Mouse (Mus musculus): Measurements from ENCODE around the gene Xlr3a. TPM values are rescaled to one million over a fixed set of nuclear protein-coding genes. Genes with fewer than 3 reads are reported as not detected.
"Not testable (repeated sequence)": the region's sequence is repeated elsewhere in the genome, so short reads cannot be mapped to it uniquely, and the experiment has no call there.

The Xlr3a gene
- polyA plus RNA-seq (2014; fragmentation: Nextera tagmentation; extraction: Ambion mirVana) = 3.5 and 5.0 TPM in 2 replicates

DNA sequence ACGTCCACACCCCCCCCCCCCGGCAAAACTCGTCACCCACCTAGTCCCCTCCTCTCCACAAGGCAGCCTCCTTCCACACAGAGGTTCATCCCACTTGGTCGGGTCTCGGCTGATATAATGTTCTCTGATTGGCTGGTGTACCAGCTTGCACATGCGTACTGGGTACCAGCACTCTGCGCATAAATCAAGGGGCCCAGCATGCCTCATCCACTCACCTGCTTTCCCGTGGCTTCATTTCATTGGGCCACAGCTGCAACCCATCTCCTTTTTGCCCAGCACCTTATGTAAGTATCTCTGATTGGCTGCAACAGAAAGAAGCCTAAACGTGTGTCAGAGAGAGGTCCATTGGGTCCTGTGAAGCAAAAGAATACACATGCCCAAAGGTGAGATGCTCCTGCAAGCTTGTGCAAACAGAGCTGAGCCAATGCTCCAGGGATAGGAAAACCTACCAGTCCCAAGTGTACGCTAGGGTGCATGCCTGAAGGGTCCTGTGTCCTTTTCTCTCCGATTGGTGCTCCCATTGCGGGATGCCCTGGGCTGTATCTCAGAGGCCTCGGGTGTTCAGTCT lies at the start of gene Xlr3a:
Gene Xlr3a (minus strand): TSS at position 155 of the 568 bp plus-strand sequence.
- not testable (repeated sequence) for DNase-seq (ENCODE audit: low spot score); H3K9me3 ChIP-seq (replicated peaks; ENCODE audit: control insufficient read depth, low read length)

DNA sequence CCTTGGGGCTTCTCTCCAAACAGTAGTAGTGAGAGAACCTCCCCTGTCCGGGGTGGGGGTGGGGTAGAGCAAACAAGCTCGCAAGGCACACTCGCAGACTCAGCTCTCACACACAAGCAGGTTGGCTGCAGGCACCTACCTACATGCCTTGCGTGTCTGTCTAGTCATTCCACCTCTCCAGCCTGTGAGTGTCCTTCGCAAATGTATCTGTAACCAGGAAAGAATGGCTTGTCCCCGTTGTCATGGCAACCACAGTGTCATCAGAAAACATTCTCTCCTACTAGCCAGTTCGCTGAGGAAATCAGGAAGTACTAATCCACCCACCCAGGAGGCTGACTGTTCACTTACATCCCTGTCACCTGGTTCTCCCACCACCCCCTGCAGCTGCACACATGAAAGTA lies 46.3 kb upstream of the Xlr3a start:
- H3K27ac ChIP-seq (replicated peaks; ENCODE audit: low read depth, low read length); H3K4me1 ChIP-seq (ENCODE audit: control insufficient read depth, insufficient read depth, low read length); H3K9ac ChIP-seq (replicated peaks; ENCODE audit: low read length); H3K4me3 ChIP-seq (ENCODE audit: low read depth, low read length); DNase-seq (ENCODE audit: low spot score); H3K9me3 ChIP-seq (replicated peaks; ENCODE audit: control insufficient read depth, low read length); H3K36me3 ChIP-seq (replicated peaks; ENCODE audit: control insufficient read depth, insufficient read depth, low read depth, low read length); H3K4me2 ChIP-seq (ENCODE audit: low read depth, low read length); H3K27me3 ChIP-seq (ENCODE audit: control insufficient read depth, insufficient read depth, low read length); ATAC-seq (replicated peaks; ENCODE audit: insufficient number of reproducible peaks, low FRiP score, low TSS enrichment, low read depth): not testable (repeated sequence)
- WGBS = no CpG with 5 or more reads among the region's 7 CpGs

More for the DNA sequence above, at the start of gene Xlr3a:
- not testable (repeated sequence) for H3K27ac ChIP-seq (replicated peaks; ENCODE audit: low read depth, low read length); ATAC-seq (replicated peaks; ENCODE audit: insufficient number of reproducible peaks, low FRiP score, low TSS enrichment, low read depth); H3K27me3 ChIP-seq (ENCODE audit: control insufficient read depth, insufficient read depth, low read length); H3K4me3 ChIP-seq (ENCODE audit: low read depth, low read length); H3K36me3 ChIP-seq (replicated peaks; ENCODE audit: control insufficient read depth, insufficient read depth, low read depth, low read length); H3K9ac ChIP-seq (replicated peaks; ENCODE audit: low read length); H3K4me2 ChIP-seq (ENCODE audit: low read depth, low read length); H3K4me1 ChIP-seq (ENCODE audit: control insufficient read depth, insufficient read depth, low read length)
- 78% methylated on average over 13 of the region's 13 CpGs for WGBS

DNA sequence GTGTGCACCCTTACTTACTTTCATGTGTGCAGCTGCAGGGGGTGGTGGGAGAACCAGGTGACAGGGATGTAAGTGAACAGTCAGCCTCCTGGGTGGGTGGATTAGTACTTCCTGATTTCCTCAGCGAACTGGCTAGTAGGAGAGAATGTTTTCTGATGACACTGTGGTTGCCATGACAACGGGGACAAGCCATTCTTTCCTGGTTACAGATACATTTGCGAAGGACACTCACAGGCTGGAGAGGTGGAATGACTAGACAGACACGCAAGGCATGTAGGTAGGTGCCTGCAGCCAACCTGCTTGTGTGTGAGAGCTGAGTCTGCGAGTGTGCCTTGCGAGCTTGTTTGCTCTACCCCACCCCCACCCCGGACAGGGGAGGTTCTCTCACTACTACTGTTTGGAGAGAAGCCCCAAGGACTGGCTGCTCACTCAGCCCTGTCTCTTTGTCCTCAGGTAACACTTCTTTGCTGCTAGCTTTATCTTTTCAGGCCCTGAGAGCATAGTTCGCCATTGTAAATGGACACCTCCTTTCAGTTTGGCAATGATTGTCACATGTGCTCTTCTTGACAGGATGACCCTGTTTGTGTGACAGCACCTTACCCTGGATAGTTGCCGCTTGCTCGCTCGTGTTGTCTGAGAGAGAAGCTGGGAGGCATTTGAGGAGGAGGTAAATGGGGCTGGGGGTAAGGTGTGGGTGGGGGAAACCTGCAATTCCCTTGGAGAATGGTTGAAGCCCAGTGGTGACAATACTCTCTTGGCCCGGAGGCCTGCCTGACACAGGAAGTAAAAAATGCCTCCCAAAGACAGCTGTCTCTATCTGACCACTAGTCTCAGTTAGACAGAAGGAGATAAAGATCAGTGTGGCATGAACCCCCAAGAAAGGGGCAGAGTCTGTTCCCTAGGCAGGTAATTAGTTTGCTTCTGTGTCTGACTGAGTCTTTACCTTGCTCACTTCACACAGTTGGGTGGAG lies 26.2 kb upstream of the Xlr3a start:
- H3K4me1 ChIP-seq (ENCODE audit: control insufficient read depth, insufficient read depth, low read length); ATAC-seq (replicated peaks; ENCODE audit: insufficient number of reproducible peaks, low FRiP score, low TSS enrichment, low read depth); H3K27ac ChIP-seq (replicated peaks; ENCODE audit: low read depth, low read length); H3K4me3 ChIP-seq (ENCODE audit: low read depth, low read length); H3K4me2 ChIP-seq (ENCODE audit: low read depth, low read length); H3K36me3 ChIP-seq (replicated peaks; ENCODE audit: control insufficient read depth, insufficient read depth, low read depth, low read length); H3K9ac ChIP-seq (replicated peaks; ENCODE audit: low read length); DNase-seq (ENCODE audit: low spot score); H3K9me3 ChIP-seq (replicated peaks; ENCODE audit: control insufficient read depth, low read length); H3K27me3 ChIP-seq (ENCODE audit: control insufficient read depth, insufficient read depth, low read length): not testable (repeated sequence)
- no CpG with 5 or more reads among the region's 12 CpGs for WGBS

DNA sequence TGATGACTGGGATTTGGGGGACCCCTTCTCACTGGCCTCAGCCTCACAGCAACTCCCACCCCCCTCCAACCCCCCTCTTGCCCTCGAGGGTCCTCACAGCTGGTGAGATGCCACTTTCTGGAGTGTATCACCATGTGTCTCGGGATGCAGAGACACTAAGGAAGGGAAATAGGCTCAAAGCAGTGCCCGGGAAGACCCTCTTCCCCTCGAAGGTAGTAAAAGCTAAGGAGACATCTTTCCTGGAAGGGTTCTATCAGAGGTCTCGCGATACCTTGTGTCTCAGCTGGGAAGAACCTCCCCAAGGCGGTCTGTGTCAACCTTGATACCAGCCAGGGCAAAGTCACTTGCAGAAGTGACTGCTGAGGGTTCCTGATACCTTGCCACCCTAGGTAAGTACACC lies 19.9 kb upstream of the Xlr3a start, which contains the start of gene Gm14685:
Gene Gm14685 (plus strand): TSS at position 301 of the 400 bp plus-strand sequence.
- H3K27ac ChIP-seq (replicated peaks; ENCODE audit: low read depth, low read length) = not testable (repeated sequence)

DNA sequence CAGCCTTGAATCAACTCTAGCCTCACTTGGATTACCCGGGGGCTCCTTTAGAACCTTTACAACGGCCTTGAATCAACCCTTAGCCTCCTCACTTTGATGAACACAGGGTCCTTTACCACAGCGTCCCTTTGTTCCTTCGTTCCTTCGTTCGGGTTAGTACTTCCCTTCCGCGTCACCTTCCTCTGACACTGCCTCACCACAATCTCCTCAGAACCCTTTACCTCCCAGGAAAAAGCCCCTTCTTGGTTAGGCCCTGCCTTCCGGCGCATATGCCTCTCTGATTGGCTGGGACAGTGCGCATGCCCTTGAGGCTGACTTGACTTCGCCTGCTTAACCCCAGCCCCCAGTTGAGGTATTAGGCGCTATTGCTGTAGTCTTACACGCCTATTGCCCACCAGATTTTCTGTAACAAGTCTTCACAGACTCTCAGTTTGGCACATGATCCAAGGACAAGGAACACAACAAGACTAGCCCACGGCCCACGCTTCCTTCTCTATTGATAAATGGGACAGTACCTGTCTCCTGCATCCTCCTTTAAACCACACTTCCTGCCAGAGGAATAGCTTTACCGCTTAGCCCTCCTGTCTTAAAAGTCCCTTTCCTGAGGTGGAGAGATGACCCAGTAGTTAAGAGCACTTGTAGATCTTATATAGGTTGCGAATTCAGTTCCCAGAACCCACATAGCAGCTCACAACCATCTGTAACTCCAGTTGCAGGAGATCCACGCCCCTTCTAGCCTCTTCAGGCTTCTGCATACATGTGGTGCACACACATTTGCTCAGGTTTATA lies 14.4 kb downstream of the Xlr3a start, which contains the start of gene Xlr4a:
Gene Xlr4a (minus strand): TSS at position 212 of the 789 bp plus-strand sequence.
- H3K9me3 ChIP-seq (replicated peaks; ENCODE audit: control insufficient read depth, low read length); H3K4me2 ChIP-seq (ENCODE audit: low read depth, low read length); H3K4me3 ChIP-seq (ENCODE audit: low read depth, low read length); H3K36me3 ChIP-seq (replicated peaks; ENCODE audit: control insufficient read depth, insufficient read depth, low read depth, low read length); H3K9ac ChIP-seq (replicated peaks; ENCODE audit: low read length); ATAC-seq (replicated peaks; ENCODE audit: insufficient number of reproducible peaks, low FRiP score, low TSS enrichment, low read depth); H3K4me1 ChIP-seq (ENCODE audit: control insufficient read depth, insufficient read depth, low read length); H3K27me3 ChIP-seq (ENCODE audit: control insufficient read depth, insufficient read depth, low read length); DNase-seq (ENCODE audit: low spot score); H3K27ac ChIP-seq (replicated peaks; ENCODE audit: low read depth, low read length): not testable (repeated sequence)
- 80% methylated on average over 17 of the region's 19 CpGs for WGBS

More for the DNA sequence above, 19.9 kb upstream of the Xlr3a start, which contains the start of gene Gm14685:
- not testable (repeated sequence) for H3K9me3 ChIP-seq (replicated peaks; ENCODE audit: control insufficient read depth, low read length); H3K36me3 ChIP-seq (replicated peaks; ENCODE audit: control insufficient read depth, insufficient read depth, low read depth, low read length); H3K27me3 ChIP-seq (ENCODE audit: control insufficient read depth, insufficient read depth, low read length); H3K9ac ChIP-seq (replicated peaks; ENCODE audit: low read length); H3K4me2 ChIP-seq (ENCODE audit: low read depth, low read length); H3K4me1 ChIP-seq (ENCODE audit: control insufficient read depth, insufficient read depth, low read length); DNase-seq (ENCODE audit: low spot score); ATAC-seq (replicated peaks; ENCODE audit: insufficient number of reproducible peaks, low FRiP score, low TSS enrichment, low read depth); H3K4me3 ChIP-seq (ENCODE audit: low read depth, low read length)
- no CpG with 5 or more reads among the region's 7 CpGs for WGBS

DNA sequence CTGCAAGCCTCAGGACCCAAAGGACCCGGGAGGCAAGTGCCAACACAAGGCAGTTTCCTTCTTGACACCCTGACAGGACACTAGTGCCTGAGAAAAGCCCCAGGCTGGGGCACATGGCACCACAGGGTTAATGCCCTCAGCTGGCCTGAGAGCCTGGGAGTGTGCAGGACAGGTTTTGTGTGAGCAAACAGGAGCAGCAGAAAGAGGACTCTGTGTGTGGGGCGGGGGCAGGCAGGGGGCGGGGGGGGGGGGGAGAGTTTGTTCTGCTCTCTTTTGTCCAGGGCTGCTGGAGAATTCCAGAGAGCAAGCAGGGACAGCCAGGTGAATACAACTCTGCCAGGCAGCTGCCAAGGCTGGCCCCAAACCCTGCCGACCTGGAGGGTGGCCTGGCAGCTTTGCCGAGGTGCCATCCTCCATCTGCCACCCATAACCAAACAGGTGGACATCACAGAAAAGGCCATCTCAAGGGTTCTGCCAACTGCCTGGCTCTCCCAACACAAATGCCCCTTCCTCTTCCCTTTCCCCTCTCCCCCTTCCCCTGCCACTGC lies 30.1 kb downstream of the Xlr3a start:
- not testable (repeated sequence) for ATAC-seq (replicated peaks; ENCODE audit: insufficient number of reproducible peaks, low FRiP score, low TSS enrichment, low read depth); H3K27me3 ChIP-seq (ENCODE audit: control insufficient read depth, insufficient read depth, low read length); H3K36me3 ChIP-seq (replicated peaks; ENCODE audit: control insufficient read depth, insufficient read depth, low read depth, low read length); H3K9me3 ChIP-seq (replicated peaks; ENCODE audit: control insufficient read depth, low read length); H3K9ac ChIP-seq (replicated peaks; ENCODE audit: low read length); DNase-seq (ENCODE audit: low spot score); H3K27ac ChIP-seq (replicated peaks; ENCODE audit: low read depth, low read length); H3K4me1 ChIP-seq (ENCODE audit: control insufficient read depth, insufficient read depth, low read length); H3K4me3 ChIP-seq (ENCODE audit: low read depth, low read length); H3K4me2 ChIP-seq (ENCODE audit: low read depth, low read length)
- no CpG with 5 or more reads among the region's 5 CpGs for WGBS

DNA sequence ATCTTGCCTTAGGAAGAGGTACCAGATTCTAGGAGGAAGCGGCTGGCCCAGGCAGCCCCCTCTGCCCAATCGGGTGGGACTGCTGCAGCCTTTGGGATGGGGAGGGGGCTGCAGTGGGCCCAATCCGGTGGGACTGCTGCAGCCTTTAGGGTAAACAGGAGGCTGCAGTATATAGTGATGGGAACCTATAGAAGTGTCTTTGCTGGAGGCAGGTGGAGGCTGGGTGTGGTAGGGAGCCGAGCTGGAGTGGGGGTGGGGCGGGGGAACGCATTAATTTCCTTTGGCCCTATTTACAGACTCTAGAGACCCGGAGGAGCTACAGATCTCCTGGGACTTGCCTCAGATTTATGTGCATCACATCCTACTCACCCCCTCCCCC lies 32.5 kb downstream of the Xlr3a start, which contains the start of gene Pnma3:
Gene Pnma3 (plus strand): TSS at position 373 of the 379 bp plus-strand sequence.
- Histone ChIP-seq H3K4me2 (ENCODE audit: low read depth, low read length) (peak within 1 kb of the TSS; percentile 37; the same call in 1 of the 2 replicates), H3K9me3 (replicated peaks; ENCODE audit: control insufficient read depth, low read length) (no peaks in the 10 kb centered on the region), H3K4me3 (ENCODE audit: low read depth, low read length) (peak within 1 kb of the TSS; percentile 14), H3K9ac (replicated peaks; ENCODE audit: low read length) (peak within 1 kb of the TSS; percentile 43), H3K4me1 (ENCODE audit: control insufficient read depth, insufficient read depth, low read length) (no peaks in the 10 kb centered on the region), H3K36me3 (replicated peaks; ENCODE audit: control insufficient read depth, insufficient read depth, low read depth, low read length) (no peaks in the 10 kb centered on the region), H3K27ac (replicated peaks; ENCODE audit: low read depth, low read length) (no peak within 1 kb of the TSS), H3K27me3 (ENCODE audit: control insufficient read depth, insufficient read depth, low read length) (no peaks in the 10 kb centered on the region)
- 0 out of 2 replicates have a peak, but pooled peaks have one; percentile 29 for ATAC-seq (replicated peaks; ENCODE audit: insufficient number of reproducible peaks, low FRiP score, low TSS enrichment, low read depth)
- WGBS = 25% methylated on average over 7 of the region's 7 CpGs
- DNase-seq (ENCODE audit: low spot score) = no peak
